Mouse (Mus musculus) kidney, embryonic 15.5 days (tissue): ENCODE data around the gene Arhgef3. TPM values are rescaled to one million over a fixed set of nuclear protein-coding genes. Genes with fewer than 3 reads are reported as not detected.
A peak's percentile ranks its signal among the peaks of the same experiment; 100 is the strongest.

ENCODE experiments used
- ATAC-seq: fragments of 200-750 bp; cut with Nextera tagmentation; replicated peaks from 2 replicates; pipeline ENCODE4 v1.8.0; 2017; ENCODE audit warnings: moderate TSS enrichment; ENCODE audit not compliant: low FRiP score
- H3K27ac ChIP-seq: fragments of 300-500 bp; sonication (generic); 2 replicates; pipeline ENCODE4 v1.5.1; 2015; ENCODE audit warnings: mild to moderate bottlenecking, inconsistent platforms
- H3K27me3 ChIP-seq: fragments of 300-500 bp; sonication (generic); 2 replicates; pipeline ENCODE4 v1.6.1; 2015; ENCODE audit warnings: inconsistent platforms
- H3K36me3 ChIP-seq: fragments of 300-500 bp; sonication (generic); 2 replicates; pipeline ENCODE4 v1.6.1; 2015; ENCODE audit warnings: inconsistent platforms
- H3K4me1 ChIP-seq: fragments of 300-500 bp; sonication (generic); 2 replicates; pipeline ENCODE4 v1.6.1; 2015; ENCODE audit warnings: inconsistent platforms
- H3K4me2 ChIP-seq: fragments of 300-500 bp; sonication (generic); 2 replicates; pipeline ENCODE4 v1.6.1; 2015; ENCODE audit warnings: moderate library complexity, mild to moderate bottlenecking, inconsistent platforms
- H3K4me3 ChIP-seq: fragments of 300-500 bp; sonication (generic); replicated peaks from 2 replicates; pipeline ENCODE4 v1.5.1; 2015; ENCODE audit warnings: mild to moderate bottlenecking, inconsistent platforms
- H3K9ac ChIP-seq: fragments of 300-500 bp; sonication (generic); 2 replicates; pipeline ENCODE4 v1.6.1; 2015; ENCODE audit warnings: mild to moderate bottlenecking, inconsistent platforms
- H3K9me3 ChIP-seq: fragments of 300-500 bp; sonication (generic); replicated peaks from 2 replicates; pipeline ENCODE4 v1.6.1; 2016; ENCODE audit warnings: inconsistent platforms
- WGBS: fragments of 180-500 bp; shearing (Covaris S2); methylation state at CpG from one replicate; pipeline ENCODE4 v1.1.7; 2015; ENCODE audit warnings: mixed read lengths; 5-methylcytosine and 5-hydroxymethylcytosine counted together
- polyA plus RNA-seq: library from polyadenylated mRNA; unstranded; fragments of >200 nt; fragmentation: Nextera tagmentation; extraction: Ambion mirVana; gene quantifications from 2 replicates; pipeline ENCODE4 v1.2.1, GENCODE M21; 2015

Arhgef3 gene
- 15.3 and 17.2 TPM in 2 replicates for polyA plus RNA-seq

GRCm38 (mm10) chr14:27114362-27115274, at the start of gene Arhgef3:
TSS of gene Arhgef3 (plus strand) at chr14:27114899.
- peak within 1 kb of the TSS; percentile 54 for H3K9ac ChIP-seq
- WGBS, result under 1% methylated on average over 58 of the region's 58 CpGs
- H3K4me2 ChIP-seq, result peak within 1 kb of the TSS; percentile 99
- H3K27ac ChIP-seq, result no peak within 1 kb of the TSS
- H3K4me3 ChIP-seq, result peak within 1 kb of the TSS; percentile 63
- no peaks in the 10 kb centered on the region for H3K9me3 ChIP-seq
- peaks cover 19% of the 10 kb centered on the region for H3K4me1 ChIP-seq
- H3K27me3 ChIP-seq, result peaks cover 26% of the 10 kb centered on the region
- no peaks in the 10 kb centered on the region for H3K36me3 ChIP-seq
- peak; percentile 83 for ATAC-seq

- Histone ChIP-seq H3K27me3 (no peaks in the 10 kb centered on the region), H3K9me3 (no peaks in the 10 kb centered on the region), H3K4me1 (peaks cover 67% of the 10 kb centered on the region), H3K4me3 (no peak overlapping the region), H3K4me2 (0 out of 2 replicates have a peak overlapping the region, but pooled peaks have one; percentile 21), H3K36me3 (no peaks in the 10 kb centered on the region), H3K27ac (peak overlapping the region; percentile 63), H3K9ac (no peak overlapping the region)
- ATAC-seq, result peak; percentile 73
- WGBS, result 15% methylated on average over 9 of the region's 9 CpGs
Observed at GRCm38 (mm10) chr14:27066171-27066929, 48.3 kb upstream of the Arhgef3 start.

- H3K9me3 ChIP-seq, result no peaks in the 10 kb centered on the region
- no peak overlapping the region for H3K9ac ChIP-seq
- 36% methylated on average over 6 of the region's 6 CpGs for WGBS
- no peak overlapping the region for H3K4me2 ChIP-seq
- no peak overlapping the region for H3K4me3 ChIP-seq
- H3K4me1 ChIP-seq, result peaks cover 71% of the 10 kb centered on the region
- H3K27ac ChIP-seq, result 0 out of 2 replicates have a peak overlapping the region, but pooled peaks have one; percentile 19
- H3K36me3 ChIP-seq, result no peaks in the 10 kb centered on the region
- ATAC-seq, result no peak
- no peaks in the 10 kb centered on the region for H3K27me3 ChIP-seq
Observed at GRCm38 (mm10) chr14:27067866-27068271, 46.8 kb upstream of the Arhgef3 start.

GRCm38 (mm10) chr14:27069434-27070097, 45.1 kb upstream of the Arhgef3 start:
- H3K27me3 ChIP-seq, result no peaks in the 10 kb centered on the region
- H3K4me2 ChIP-seq, result no peak overlapping the region
- H3K9me3 ChIP-seq, result no peaks in the 10 kb centered on the region
- no peak overlapping the region for H3K9ac ChIP-seq
- H3K36me3 ChIP-seq, result no peaks in the 10 kb centered on the region
- peaks cover 80% of the 10 kb centered on the region for H3K4me1 ChIP-seq
- peak overlapping the region; percentile 64 for H3K27ac ChIP-seq
- WGBS, result 40% methylated on average over 8 of the region's 8 CpGs
- no peak for ATAC-seq
- H3K4me3 ChIP-seq, result no peak overlapping the region

GRCm38 (mm10) chr14:27070128-27070527, 44.6 kb upstream of the Arhgef3 start:
- H3K9me3 ChIP-seq, result no peaks in the 10 kb centered on the region
- H3K27ac ChIP-seq, result peak overlapping the region; percentile 64
- H3K27me3 ChIP-seq, result no peaks in the 10 kb centered on the region
- 45% methylated on average over 3 of the region's 3 CpGs for WGBS
- no peaks in the 10 kb centered on the region for H3K36me3 ChIP-seq
- peaks cover 86% of the 10 kb centered on the region for H3K4me1 ChIP-seq
- H3K4me2 ChIP-seq, result 0 out of 2 replicates have a peak overlapping the region, but pooled peaks have one; percentile 26
- H3K4me3 ChIP-seq, result no peak overlapping the region
- ATAC-seq, result no peak
- no peak overlapping the region for H3K9ac ChIP-seq

GRCm38 (mm10) chr14:27070758-27071157, 43.9 kb upstream of the Arhgef3 start:
- peak; percentile 63; the same call in 1 of the 2 replicates for ATAC-seq
- Histone ChIP-seq H3K27ac (peak overlapping the region; percentile 64), H3K4me1 (peaks cover 87% of the 10 kb centered on the region)

GRCm38 (mm10) chr14:27071985-27072384, 42.7 kb upstream of the Arhgef3 start:
- Histone ChIP-seq H3K4me2 (no peak overlapping the region), H3K36me3 (peaks cover 3% of the 10 kb centered on the region; the same call in 1 of the 2 replicates), H3K9ac (no peak overlapping the region), H3K4me3 (no peak overlapping the region), H3K27me3 (no peaks in the 10 kb centered on the region), H3K9me3 (no peaks in the 10 kb centered on the region), H3K4me1 (peaks cover 86% of the 10 kb centered on the region), H3K27ac (peak overlapping the region; percentile 59)
- ATAC-seq, result peak; percentile 47; the same call in 1 of the 2 replicates
- WGBS, result 12% methylated on average over 3 of the region's 3 CpGs

More at GRCm38 (mm10) chr14:27070758-27071157, 43.9 kb upstream of the Arhgef3 start:
- no peaks in the 10 kb centered on the region for H3K9me3 ChIP-seq
- no peak overlapping the region for H3K4me3 ChIP-seq
- 19% methylated on average over 9 of the region's 9 CpGs for WGBS
- H3K36me3 ChIP-seq, result no peaks in the 10 kb centered on the region
- H3K9ac ChIP-seq, result no peak overlapping the region
- no peaks in the 10 kb centered on the region for H3K27me3 ChIP-seq
- peak overlapping the region; percentile 26; the same call in 1 of the 2 replicates for H3K4me2 ChIP-seq

- no peak overlapping the region for H3K27ac ChIP-seq
- H3K4me3 ChIP-seq, result no peak overlapping the region
- H3K4me2 ChIP-seq, result no peak overlapping the region
- no peaks in the 10 kb centered on the region for H3K27me3 ChIP-seq
- 47% methylated on average over 6 of the region's 6 CpGs for WGBS
- H3K4me1 ChIP-seq, result peaks cover 63% of the 10 kb centered on the region
- no peak overlapping the region for H3K9ac ChIP-seq
- peaks cover 10% of the 10 kb centered on the region; the same call in 1 of the 2 replicates for H3K36me3 ChIP-seq
- no peak for ATAC-seq
- no peaks in the 10 kb centered on the region for H3K9me3 ChIP-seq
Observed at GRCm38 (mm10) chr14:27075084-27075483, 39.6 kb upstream of the Arhgef3 start.

GRCm38 (mm10) chr14:27075909-27076521, 38.7 kb upstream of the Arhgef3 start:
- Histone ChIP-seq H3K4me1 (peaks cover 53% of the 10 kb centered on the region), H3K9me3 (no peaks in the 10 kb centered on the region), H3K4me2 (no peak overlapping the region), H3K27me3 (no peaks in the 10 kb centered on the region), H3K4me3 (no peak overlapping the region), H3K36me3 (peaks cover 10% of the 10 kb centered on the region; the same call in 1 of the 2 replicates), H3K27ac (no peak overlapping the region), H3K9ac (no peak overlapping the region)
- ATAC-seq, result no peak
- 61% methylated on average over 8 of the region's 8 CpGs for WGBS

GRCm38 (mm10) chr14:27076522-27076920, 38.2 kb upstream of the Arhgef3 start:
- Histone ChIP-seq H3K36me3 (peaks cover 10% of the 10 kb centered on the region; the same call in 1 of the 2 replicates), H3K27me3 (no peaks in the 10 kb centered on the region), H3K4me2 (no peak overlapping the region), H3K4me3 (no peak overlapping the region), H3K27ac (no peak overlapping the region), H3K9me3 (no peaks in the 10 kb centered on the region), H3K4me1 (peaks cover 49% of the 10 kb centered on the region), H3K9ac (no peak overlapping the region)
- 81% methylated on average over 2 of the region's 2 CpGs for WGBS
- ATAC-seq, result no peak
